Mouse (Mus musculus): ENCODE data around the gene Stx8.

Stx8 gene

DNA sequence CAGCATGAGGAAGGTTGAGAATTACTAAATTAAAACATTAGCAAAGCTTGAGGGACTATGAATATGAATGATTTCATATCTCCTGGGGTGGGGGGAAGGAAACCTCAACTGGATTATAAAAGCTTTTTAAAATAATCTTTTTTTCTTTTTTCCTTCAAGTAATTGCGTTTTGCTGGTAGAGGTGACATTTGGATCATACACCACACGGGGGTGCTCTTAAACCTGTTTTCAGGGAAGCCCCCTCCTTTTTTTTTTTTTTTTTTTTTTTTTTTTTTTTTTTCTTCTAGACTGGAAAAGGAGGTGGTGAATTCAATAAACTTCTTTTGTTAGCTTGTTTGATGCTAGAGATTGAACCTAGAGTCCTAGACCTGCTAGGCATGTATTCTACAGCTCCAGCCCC, 9.3 kb downstream of the Stx8 start:
- DNase-seq (ENCODE audit: low read depth) = no peak

DNA sequence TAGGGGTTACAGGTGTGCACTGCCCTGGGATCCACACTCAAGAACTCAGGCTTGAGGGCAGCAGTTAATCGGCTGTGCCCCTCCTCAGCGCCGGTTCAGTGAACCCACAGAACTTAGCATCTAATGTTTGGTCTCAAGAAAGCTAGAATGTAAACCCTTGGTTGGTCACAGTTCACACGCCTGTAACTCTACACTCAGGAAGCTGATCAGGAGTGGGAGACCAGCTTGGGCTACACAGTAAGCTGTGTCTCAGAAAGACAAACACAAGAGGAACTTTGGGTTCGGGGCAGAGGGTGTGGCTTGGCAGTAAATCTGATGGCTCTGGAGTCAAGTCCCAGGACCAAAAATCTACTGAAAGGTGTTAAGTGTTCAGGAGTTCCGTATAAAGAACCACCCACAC, 17.6 kb downstream of the Stx8 start:
- DNase-seq (ENCODE audit: low read depth) = no peak

DNA sequence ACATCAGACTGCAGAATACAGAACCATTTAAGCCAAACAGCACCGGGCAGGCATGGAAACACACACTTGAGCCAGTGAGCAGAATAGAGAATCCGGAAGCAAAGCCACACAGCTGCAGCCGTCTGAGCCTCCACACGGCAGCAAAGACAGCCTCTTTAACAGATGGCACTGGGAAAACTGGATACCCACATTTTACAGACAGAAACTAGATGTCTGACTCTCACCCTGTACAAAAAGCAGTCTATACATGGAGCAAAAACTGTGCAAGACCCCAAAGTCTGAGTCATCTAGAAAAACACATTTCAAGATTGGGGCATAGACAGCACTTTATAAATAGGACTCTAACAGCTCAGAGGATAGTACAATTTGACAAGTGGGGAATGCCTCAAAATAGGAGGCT, 25.2 kb downstream of the Stx8 start:
- DNase-seq (ENCODE audit: low read depth) = no peak

DNA sequence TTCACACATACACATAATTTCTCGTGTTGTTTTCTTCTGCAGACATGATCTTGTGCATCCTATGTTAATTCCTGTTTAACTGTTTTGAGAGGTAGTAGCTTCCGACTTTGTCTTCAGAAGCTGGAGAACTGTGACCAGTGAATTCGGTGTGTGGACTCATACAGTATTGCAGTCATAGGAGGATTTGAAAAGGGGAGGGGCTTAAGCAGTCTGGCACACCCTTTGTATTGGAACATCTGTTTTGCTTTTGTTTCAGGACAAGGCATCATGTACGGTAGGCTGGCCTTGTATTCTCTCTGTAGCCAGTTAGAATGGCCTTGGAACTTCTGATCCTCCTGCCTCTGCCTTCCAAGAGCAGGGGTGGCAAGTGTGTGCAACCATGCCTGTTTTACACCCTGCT, 30.0 kb downstream of the Stx8 start:
- DNase-seq (ENCODE audit: low read depth) = no peak

DNA sequence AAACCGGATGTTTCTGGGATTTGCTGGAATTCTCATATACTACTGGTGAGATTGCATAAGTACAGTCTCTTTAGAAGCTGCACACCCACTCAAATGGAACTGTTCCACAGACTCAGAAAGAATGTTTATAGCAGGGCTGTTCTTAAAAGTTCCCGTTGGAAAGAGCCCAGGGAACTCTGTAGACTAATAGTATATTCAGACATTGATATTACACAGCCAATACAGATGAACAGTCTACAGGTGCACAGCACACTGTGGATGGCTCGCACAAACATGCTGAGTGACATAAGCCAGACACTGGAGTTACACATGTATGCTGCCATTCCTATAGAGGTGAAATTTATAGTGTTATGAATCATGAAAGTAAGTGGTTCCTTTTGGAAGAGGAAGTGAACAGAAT, 32.9 kb downstream of the Stx8 start:
- DNase-seq (ENCODE audit: low read depth) = no peak

DNA sequence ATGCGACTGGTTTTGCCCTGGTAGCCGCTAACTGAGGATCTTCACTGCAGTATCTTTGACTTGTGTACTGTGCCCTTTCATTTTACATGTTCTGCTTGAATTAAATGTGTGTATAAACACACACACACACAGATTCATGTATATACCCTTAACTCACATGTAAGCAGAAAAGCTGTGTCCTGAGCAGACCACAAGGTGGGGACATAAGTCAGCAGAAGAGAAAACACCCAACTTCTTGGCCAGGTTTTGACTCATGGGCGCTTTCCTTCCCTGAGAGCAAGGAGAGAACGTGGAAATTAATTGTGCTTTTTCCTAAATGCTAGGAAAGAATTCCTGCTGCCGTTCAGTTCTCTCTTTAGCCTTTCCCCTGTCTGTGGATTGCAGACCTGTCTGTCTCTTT, 33.6 kb downstream of the Stx8 start:
- DNase-seq (ENCODE audit: low read depth) = no peak

DNA sequence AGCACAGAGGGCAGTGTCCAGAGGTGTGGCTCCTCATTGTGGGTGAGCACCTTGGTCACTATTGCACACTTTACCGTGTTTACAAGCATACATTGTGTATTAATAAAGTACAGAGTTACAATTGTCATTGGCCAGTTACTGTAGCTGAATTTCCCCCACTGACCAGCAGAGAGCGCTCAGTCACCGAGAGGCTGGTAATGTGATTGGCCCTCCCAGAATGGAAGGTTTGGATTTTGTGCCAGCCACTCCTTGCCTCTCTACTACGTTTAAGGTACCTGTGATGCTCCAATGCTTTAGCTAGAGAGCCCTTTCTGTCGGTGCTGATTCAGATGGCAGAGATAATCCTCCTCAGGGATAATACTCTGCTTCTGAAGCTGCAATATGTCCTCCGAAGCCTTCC, 38.2 kb downstream of the Stx8 start:
- peak; percentile 28 for DNase-seq (ENCODE audit: low read depth)

DNA sequence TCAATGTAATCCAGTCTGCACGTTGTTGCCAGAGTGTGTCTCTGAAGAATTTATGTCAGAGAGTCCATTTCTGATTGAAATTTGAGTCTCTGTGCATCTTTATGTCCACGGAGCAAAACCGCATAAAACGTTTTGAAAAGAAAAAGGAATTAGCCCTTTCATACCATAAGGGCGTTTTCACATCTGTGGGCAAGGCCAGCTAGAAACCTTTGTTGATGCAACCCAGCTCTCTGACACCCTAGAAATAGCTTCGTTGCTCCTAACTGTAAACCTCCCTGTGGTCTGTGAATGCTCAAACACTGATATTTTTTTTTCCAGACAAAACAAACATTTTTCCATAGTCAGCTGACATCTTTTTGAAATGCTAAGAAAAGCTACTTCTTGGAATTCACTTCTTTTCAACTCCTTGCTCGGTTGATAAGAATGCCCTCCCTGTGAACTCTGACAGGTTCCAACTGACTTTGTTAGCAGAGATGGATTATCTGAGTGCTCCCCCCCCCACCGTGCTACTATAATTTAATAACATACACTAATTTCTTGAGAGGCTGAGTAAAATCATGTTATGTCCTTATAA, 40.3 kb downstream of the Stx8 start:
- DNase-seq (ENCODE audit: low read depth) = no peak

DNA sequence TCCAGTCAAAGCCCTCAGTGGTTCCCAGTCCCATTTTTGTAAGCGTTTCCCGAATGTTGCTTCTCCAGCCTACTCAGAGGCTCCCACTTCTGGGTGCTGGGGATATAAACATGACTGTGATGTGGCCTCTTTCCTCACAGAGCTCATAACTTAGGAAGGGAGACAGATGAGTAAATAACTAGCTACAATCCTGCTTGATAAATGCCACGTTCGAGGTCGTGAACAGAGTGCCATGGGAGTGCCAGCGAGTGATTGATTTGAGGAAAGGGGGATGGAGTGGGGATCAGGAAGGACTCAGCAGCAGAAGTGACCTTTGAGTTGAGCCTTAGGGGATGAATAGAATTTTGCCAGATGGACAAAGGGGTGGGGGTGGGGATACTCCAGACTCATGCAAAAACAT, 41.7 kb downstream of the Stx8 start:
- DNase-seq (ENCODE audit: low read depth) = no peak

DNA sequence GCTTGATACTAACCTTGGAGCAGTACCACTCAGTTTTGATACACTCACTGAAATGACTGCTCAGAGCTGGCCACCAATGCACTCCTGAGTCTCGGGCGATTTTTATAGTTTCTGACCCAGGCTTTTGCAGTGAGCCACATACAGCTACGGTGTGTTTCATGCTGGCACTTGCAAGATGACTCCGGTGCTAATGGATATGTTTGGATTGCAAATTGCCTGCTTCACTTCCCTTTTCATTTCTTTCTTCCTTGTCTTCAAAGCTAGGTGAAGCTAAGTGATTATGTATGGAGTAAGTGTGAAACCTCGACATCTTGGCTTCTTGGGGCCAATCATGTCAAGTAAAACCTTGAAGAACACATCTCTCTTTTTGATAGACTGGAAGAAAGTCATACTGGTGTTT, 43.4 kb downstream of the Stx8 start:
- DNase-seq (ENCODE audit: low read depth) = no peak

DNA sequence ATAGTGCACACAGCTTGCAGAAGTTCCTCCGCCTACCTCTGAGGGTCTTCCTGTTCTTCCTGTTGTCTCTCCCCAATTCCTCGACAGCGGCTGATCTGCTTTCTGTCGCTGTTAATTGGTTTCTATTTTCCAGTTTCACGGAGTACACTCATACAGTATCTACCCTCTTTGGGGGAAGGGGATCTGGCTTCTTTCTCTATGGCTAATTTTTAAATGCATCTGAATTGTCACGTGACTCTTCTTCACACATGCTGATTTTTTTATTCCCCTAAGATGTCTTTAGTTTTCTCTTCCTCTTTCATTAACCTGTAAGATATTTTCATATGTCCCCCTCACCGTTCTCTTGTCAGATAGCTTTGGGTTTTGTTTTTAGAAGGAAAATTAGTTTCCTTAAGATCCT, 46.2 kb downstream of the Stx8 start:
- no peak for DNase-seq (ENCODE audit: low read depth)

DNA sequence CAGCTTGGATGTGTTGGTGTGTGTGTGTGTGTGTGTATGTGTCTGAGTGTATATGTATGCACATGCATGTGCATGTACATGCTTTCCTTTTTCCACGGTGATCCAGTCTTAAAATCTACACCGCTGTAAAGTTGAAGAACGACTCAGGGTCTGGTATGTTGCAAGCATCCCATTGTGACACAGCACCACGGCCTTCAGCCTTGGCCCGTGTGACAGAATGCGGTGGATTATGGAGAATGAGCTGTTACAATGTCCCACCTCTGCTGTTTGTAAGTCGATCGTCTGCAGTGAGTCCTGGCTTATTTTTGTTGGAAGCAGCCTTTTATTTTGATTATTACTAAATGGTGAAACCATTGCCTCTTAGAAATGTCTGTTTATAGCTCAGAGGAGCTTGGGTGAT, 52.2 kb downstream of the Stx8 start:
- DNase-seq (ENCODE audit: low read depth) = no peak

DNA sequence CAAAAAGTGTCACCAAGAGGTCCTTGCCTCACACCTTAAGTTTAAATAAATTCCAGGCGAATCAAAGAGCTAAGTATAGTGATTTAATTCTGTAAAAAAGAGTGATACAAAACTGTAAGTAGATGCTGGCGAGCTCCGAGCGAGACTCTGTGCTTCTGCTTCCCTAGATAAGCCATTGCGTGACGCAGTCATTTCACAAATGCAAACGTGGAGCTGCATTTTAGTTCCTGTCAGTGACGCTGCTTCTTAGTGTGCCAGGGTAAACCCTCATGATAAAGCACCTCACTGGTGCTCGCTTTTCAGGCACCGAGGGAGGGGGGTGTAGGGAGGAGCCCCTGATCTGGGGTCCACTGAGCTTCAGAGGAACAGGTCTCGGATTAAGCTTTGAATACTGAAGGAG, 53.2 kb downstream of the Stx8 start:
- DNase-seq (ENCODE audit: low read depth) = no peak

DNA sequence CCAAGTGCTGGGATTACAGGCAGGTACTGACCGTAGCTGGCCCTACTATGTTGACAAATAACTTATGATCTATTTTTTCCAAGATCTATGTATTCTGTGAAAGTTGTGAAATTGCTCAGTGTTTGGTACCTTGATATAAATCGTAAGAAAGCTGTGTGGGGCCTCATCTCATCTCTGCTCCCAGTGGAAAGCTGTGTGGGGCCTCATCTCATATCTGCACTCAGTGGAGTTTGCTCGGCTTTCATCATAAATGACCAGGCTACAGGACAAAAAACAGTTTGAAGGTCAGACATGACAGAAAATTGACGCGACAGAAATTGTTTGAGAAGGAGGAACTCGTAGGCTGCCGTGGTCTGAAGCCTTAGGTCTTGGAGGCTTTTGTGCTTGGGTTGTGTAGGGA, 56.0 kb downstream of the Stx8 start:
- no peak for DNase-seq (ENCODE audit: low read depth)

DNA sequence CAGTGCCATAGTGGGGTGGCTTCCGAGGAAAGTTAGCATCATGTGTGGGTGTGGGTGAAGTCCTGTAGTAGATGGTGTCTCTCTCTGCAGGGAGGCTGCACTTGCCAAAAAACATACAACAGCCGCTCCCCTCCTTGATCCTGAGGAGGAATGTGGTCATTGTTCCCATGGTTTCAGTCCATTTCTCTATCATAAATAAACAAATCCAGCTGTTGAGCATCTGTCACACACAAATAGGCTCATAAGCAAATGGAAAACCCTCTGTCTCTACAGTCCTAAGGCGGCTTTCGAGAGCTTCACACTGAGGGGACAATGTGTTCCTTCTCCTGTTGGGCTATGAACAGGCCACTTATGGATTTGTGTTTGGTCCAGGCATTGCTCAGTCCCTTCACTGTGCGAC, 56.9 kb downstream of the Stx8 start:
- no peak for DNase-seq (ENCODE audit: low read depth)

DNA sequence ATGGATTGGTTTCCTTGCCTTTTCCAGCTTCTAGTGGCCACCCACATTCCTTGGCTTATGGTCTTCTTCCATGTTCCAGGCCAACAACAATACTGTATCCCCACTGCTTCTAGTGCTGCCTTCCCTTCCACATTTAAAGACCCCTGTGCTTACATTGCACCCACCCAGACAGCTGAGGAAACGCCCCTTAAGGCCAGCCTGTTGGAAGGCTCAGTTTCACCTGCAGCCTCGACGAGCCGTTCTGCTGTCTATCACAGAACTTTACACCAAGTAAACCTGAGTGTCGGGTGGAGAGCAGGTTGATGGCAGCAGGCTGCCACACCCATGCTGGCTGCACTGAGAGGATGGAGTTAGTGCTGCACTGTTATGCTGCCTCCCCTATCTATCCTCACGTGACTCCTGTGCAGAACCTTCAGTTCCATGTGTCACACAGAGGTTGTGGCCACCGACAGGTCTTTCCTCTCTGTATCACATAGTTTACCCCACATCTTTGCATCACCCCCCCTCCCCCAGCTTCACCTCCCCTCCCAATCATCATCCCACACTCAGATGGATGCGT, 57.9 kb downstream of the Stx8 start:
- DNase-seq (ENCODE audit: low read depth) = no peak

DNA sequence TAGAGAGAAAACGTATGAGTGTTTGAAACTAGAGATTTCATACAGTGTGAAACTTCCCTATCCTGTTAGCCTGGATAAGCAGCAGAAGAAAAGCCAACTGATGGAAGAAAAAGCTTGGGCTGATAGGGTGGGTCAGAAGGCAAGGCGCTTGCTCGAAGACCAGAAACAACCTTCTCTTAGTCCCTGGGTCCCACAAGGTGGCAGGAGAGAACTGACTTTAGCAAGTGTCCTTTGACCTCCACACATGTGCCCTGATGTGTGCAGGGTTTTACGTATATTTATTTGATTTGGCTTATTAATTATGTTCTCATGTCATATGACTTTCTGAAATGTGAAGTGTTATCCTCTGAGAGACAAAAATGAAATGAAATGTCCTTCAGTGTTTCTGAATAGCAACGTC, 60.6 kb downstream of the Stx8 start:
- DNase-seq (ENCODE audit: low read depth) = no peak

DNA sequence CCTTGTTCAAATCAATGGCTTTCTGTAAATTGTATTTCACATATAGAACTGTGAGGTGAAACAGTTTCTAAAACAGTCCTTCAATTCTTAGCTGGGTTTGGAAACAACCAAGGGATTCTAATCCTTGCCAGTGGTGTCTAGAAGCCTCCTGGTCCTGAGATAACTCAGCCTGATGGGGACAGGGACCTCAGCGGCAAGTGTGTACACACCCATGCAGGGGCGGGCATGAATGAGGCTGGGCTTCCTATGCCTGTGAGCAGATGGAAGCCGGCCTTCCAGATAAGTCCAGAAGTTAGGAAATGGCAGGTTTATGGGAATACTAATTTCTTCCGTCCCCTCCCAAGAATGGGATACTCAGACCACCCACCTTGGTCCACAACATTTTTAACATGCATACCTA, 63.1 kb downstream of the Stx8 start:
- no peak for DNase-seq (ENCODE audit: low read depth)

DNA sequence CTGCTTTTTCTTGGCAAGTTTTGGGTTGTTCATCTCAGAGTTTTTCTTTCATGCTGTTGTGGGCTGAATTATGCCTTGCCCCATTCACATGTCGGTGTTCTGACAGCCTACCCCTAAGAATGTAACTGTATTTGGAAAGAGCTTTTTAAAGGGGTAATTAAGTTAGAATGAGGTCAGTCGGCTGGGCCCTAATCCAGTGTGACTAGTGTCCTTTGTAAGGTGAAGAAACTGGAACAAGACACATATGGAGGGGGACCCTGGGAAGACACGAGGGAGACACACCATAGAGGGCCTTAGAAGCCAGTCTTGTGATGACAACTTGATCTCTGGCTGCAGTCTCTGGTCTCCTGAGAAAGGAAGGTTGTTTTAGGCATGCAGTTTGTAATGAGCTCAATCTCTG, 63.9 kb downstream of the Stx8 start:
- DNase-seq (ENCODE audit: low read depth) = no peak

DNA sequence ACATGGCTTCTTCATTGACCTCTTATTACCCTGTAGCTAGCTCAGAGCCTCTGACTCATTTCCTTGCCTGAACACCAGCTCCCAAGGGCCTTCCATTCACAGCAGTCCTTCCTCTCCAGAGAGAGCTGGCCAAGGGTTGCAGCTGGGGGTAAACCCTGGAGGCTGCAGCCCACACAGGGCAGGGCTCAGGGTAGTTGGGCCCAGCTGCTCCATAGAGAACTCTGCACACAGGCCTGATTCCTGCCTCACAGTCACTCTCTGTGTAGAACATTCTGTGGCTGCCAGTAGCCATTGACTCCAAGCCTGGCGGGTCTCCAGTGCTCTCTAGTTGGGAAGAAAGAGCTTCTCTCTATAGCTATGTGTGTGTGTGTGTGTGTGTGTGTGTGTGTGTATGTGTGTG, 64.8 kb downstream of the Stx8 start:
- no peak for DNase-seq (ENCODE audit: low read depth)

DNA sequence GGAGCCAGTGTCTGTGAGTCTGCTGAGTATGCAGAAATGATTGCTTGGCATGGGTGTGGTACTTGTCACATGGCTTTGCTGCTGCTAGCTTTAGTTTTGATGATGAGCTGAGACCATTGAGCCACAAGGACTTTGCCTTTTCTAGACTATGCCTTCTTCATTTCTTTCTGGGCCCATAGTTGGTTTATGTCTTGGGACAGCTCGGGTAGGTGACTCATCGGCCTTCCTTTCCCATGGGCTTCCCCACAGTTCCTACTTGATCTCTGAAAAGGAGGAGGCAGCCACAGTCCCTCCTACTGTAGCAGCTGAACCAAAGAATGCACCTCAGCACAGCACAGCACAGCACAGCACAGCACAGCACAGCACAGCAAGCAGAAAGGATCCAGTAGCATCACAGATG, 66.5 kb downstream of the Stx8 start:
- DNase-seq (ENCODE audit: low read depth) = no peak

DNA sequence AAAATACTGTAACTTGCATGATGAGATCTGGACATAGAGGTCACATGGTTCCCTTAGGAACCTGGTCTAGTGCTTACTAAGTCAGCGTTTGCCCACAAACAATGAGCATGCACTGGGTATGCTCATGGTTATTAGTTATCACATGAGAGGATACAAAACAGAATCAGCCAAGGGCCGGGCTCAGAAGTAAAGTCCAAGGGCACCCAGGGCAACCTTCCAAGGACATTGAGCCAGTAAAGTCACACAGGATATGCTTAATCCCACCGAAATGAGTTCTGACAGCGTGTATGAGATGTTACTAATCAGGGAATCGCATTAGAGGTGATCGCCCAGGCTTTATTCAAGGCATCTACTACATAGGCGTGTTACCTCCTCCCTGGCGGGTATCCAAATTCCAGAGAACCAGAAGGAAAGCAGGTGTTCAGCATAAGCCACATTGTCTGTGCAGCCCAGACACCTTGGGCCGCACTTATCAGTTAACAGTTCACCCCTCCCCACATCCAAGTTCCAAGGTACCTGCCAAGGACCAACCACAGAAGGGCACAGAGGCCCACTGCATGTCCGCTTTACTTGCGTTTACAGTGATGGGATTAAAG, 67.4 kb downstream of the Stx8 start:
- DNase-seq (ENCODE audit: low read depth) = no peak

DNA sequence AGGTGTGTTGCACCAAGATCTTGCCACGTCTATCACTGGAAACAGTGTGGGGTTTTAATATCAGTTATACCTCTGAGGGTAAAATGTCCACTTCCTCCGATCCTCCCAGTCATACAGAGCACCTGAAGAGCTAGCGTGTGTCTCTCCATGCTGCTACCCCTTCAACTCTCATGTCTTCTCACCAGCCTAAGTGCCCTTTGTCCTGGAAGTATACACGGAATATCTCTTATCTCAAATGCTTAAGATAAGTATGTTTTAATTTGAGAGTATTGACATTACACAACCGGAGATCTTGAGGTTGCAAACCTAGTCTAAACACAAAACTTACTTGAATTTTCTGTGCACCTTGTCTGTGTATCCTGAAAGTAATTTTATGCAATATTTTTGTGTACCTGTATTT, 68.4 kb downstream of the Stx8 start:
- no peak for DNase-seq (ENCODE audit: low read depth)

DNA sequence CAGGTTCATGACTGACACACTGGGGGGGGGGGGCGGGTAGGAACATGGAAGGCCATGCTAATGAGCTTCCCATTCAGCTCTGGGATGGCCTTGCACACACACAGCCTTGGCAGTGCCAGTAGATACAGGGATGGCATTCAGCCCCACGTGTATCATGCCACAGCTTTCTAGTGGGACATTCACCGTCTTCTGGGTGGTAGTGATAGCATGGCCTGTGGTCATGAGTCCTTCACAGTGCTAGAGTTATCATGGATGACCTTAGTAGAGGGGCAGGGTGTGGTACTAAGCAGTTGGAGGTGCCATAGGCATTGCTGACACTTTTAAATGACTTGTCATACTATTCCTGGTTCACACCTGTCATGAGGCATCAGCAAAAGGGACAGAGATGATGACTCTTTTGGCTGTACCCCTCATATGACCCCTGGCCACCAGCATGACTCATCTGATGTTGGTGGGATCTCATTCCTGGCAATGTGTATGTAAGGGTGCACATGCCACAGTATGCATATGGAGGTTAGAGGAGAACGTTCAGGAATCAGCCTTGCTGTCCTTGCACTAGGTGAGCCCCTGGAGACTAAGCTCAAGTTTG, 69.4 kb downstream of the Stx8 start:
- DNase-seq (ENCODE audit: low read depth) = no peak

Data from c-Kit-positive CD71-negative TER-119-negative erythroid progenitor cells, embryonic 14.5 days (primary cell).